Mouse (Mus musculus) small intestine, adult 2 months (tissue): ENCODE data around the gene Adarb1.

Experiments used
- CTCF ChIP-seq: fragments of 200-500 bp; IDR thresholded peaks from 2 replicates; pipeline ENCODE4 v1.5.1; 2012; ENCODE audit warnings: low read depth, mild to moderate bottlenecking, control low read depth, inconsistent platforms, low read length, moderate library complexity, mixed read lengths; ENCODE audit not compliant: insufficient replicate concordance, insufficient read length; ENCODE audit errors: extremely low read depth
- POLR2A ChIP-seq: fragments of 200-500 bp; IDR thresholded peaks from 2 replicates; pipeline ENCODE4 v1.6.1; 2012; ENCODE audit warnings: low read depth, mild to moderate bottlenecking, control low read depth, inconsistent platforms, low read length, moderate library complexity

DNA sequence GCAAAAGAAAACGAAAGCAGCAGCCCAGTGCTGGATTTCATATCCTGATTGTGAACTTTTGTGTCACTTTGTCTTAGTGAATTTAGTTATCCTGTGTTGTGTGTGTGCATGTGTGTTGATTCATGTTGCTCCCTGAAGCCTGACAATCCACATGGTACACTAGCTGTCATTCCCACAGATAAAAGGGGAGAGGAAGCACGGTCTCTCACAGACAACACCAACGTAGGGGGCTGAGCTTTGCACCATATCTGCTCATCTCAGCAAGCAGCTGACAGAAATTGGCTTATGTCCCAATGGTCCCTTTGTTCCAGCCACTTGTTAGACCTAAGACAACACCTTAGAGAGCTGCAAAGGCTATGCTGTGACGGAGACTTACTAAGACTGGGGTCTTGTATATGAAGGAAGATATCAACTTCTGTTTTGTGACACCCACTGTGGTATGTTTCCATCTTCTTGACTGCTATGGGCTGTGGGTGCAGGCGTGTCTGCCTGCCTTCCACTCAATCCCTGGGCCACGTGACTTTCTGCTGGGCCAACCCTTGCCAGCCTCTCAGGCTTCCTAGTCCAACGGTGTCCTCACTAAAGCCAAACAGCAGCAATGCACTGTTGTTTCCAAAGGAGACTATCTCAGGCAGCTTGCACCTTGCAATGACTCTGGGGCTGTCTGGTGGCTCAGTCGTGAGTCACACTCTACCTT lies 117.7 kb downstream of the Adarb1 start:
- TF ChIP-seq POLR2A (no peak), CTCF (no peak)
